Mouse (Mus musculus) heart, adult 2 months (tissue): ENCODE measurements around the gene Dhrs11.

Experiments
- CTCF ChIP-seq: fragments of 200-600 bp; IDR thresholded peaks from 2 replicates; pipeline ENCODE4 v1.8.1; 2022; ENCODE audit warnings: antibody characterized with exemption, mild to moderate bottlenecking, moderate library complexity
- POLR2A ChIP-seq: fragments of 200-500 bp; IDR thresholded peaks from 2 replicates; pipeline ENCODE4 v1.6.1; 2011; ENCODE audit warnings: mild to moderate bottlenecking, low read depth, low read length, control low read depth; ENCODE audit not compliant: insufficient read depth

GRCm38 (mm10) chr11:84868786-84869259, 40.0 kb upstream of the Dhrs11 start:
- TF ChIP-seq CTCF: no peak
- TF ChIP-seq POLR2A: no peak
